Mouse (Mus musculus) embryo, embryonic 11.5 days (tissue): ENCODE measurements around the gene Zfp654.

Experiments used
- DNase-seq: peaks from one replicate; pipeline ENCODE4 v3.0.0-alpha.2; 2012; ENCODE audit warnings: low read depth, low spot score

Gene Zfp654

DNA sequence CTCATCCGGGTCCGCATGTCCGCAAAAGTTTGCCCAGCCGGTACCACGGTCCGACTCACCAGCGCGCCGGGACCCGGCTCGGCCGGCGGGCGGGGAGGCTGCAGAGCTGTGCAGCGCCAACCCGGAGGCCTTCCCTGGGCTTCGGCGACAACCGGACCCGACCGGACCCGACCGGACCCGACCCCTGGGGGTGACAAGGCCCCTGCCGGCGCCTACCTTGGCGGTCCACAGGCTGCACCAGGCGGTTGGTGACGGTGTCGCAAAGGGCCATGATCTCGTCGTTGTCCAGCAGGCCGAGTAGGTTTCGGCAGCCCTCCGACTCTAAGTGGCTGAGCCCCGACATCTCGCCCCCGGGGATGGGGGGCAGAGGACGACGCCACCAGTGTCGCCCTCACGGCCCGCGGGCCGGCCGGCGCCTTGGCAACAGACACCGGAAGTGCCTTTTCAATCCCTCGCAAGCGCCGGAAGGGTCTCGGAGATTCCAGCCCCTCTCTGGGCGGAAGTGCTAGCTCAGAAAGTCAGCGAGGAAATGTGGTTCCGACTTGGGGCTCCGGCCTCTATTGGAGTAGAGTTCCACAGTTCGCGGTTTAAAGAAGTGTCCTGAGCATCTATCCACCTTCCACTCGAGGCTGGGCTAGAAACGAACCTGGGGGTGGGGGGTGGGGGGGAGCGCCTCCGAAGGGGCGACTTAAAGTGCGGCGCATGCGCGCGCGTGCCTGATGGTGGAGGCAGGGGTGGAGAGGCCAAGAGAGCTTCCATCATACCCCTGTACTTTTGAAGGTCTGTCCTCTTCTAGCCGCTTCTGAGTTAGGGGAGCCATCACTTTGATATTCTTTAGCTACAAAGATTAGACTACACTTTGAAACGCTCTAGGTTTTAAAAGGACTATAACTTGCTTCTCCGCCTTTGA, 80.7 kb downstream of the Zfp654 start, which contains the start of gene 4930453N24Rik:
TSS of gene 4930453N24Rik (minus strand) at position 641 of the 910 bp plus-strand sequence.
- peak; percentile 86 for DNase-seq

DNA sequence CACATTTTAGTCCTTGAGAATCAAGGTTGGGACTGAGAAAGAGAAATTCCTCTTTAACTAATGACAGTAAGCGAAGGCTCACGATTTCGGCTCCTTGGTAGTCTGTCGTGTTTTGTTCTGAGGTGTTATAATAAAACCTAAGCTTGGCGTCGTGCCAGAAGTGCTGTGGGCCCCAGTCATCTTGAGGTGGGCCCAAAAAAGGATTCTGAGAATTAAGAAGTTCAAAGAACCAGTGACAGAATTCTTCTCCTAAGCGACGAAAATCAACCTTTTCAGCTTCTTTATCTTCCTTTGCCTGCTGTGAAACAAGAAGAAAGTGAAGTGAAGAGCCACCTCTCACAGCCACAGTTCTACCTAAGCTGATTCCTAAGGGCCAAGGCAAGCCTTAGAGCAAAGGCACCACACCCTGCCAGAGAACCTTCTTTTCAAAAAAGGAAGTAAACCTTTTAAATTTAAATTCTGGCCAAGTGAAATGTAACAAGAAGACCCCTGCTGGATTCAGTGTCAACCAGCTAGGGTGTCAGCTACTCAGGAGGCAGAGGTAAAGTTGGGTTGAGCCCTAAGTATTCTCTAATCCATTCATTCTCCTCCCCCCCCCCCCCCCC, 84.7 kb downstream of the Zfp654 start:
- DNase-seq = no peak

DNA sequence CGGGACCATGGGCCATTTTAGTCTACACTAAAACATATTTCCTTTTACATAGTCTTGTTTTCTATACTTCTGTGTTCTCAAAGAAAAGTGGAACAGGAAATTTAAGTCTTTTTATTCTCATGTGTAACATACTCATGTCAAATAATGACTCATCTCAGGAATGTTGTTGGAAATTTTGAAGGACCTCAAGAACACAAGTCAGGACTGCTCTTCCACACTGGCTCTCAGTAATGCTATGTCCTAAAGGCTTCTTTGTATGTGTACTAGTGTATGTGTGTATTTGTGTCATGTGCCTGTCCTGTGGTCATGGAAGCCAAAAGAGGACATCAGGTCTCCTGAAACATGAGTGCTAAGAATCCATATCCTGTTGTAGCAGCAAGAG, 92.2 kb downstream of the Zfp654 start:
- DNase-seq = no peak

DNA sequence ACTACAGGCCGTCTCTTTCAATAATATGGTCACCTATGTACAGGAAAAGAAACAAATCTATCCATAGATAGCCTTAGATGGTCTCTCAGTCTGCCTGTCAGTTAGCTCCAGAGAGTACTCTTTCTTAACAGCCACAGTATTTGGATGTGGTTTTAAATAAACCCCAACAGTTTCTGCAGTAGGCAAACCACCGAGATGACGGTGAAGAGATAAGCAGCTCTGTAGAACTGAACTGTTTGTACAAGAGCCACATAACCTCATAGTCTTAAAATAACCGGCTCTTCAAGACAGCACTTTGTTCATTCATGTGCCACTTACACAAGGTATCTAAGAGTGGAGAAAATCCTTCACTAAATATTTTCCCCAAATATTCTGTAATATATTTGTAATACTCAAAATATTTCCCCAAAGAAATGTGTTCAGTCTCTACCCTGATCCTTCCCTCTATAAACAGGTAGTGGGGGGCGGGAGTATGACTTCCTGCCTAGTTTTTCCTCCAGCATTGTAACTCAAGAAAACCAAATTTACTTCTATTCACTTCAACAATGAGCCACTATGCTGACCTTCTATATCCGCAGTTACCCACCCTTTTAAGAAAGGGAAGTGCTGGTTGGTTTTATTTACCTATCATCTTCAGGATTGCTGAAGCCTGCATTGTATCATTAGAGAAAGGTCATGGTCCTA, 92.7 kb downstream of the Zfp654 start:
- no peak for DNase-seq

DNA sequence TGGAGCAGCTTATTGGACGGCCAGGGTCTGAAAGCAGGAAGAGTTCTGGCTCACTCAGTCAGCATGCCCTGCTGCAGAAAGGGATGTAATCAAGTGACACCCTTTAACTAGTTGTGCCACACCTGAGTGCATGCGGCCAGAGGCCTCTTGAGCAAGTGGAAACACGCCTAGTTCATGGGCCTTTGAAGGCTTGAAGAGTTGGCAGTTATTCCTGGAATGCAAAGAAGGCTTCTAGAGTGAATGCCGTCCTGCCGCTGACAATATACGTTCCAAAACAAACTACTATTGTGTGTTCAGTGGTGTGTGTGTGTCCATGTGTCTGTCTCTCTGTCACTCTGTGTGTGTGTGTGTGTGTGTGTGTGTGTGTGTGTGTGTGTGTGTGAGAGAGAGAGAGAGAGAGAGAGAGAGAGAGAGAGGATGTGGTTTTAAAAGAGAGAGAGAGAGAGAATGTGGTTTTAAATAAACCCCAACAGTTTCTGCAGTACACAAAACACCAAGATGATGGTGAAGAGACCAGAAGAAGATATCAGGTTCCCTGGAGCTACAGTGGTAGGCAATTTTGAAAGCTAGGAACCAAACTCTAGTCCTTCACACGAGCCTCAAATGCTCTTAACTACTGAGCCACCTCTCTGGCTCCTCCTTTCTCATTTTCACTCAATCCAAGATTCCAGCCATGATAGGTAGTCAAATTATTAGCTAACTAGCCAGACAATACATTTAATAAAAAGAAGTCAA, 93.6 kb downstream of the Zfp654 start:
- no peak for DNase-seq

DNA sequence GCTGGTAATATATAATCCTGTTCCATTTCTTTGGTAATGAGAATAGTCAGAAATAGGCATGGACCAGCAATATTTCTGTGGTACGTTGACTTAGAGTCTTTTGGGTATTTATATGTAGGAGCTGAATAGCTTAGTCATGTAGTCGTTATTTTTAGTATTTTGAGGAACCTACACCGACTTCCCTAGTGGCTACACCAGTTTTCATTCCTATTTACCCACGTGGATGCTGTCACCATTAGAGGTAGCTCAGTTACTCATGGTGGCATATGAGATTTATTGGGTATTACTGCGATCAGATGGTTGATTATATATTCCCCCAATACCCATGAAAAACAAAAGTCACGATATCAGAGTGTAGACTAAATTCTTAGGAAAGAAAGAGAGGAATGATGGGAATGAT, 95.1 kb downstream of the Zfp654 start:
- DNase-seq = no peak

DNA sequence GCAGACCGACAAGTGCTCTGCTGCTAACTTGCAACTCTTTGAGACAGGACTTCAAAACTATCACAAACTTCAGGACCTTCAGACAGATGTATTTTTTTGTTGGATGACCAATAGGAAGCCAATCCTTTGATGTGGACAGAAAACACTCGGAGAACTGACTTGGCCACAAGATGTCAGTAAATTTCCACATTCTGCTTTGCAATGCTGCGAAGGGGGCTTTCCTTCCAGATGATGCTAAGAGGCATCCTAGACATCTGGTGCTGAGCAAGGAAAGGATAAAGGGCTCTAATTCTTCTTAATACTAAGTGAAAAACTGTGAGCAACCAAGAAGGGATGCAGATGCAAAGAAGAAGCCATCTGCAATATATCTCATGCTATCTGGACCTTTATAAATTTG, 96.7 kb downstream of the Zfp654 start:
- peak; percentile 51 for DNase-seq

DNA sequence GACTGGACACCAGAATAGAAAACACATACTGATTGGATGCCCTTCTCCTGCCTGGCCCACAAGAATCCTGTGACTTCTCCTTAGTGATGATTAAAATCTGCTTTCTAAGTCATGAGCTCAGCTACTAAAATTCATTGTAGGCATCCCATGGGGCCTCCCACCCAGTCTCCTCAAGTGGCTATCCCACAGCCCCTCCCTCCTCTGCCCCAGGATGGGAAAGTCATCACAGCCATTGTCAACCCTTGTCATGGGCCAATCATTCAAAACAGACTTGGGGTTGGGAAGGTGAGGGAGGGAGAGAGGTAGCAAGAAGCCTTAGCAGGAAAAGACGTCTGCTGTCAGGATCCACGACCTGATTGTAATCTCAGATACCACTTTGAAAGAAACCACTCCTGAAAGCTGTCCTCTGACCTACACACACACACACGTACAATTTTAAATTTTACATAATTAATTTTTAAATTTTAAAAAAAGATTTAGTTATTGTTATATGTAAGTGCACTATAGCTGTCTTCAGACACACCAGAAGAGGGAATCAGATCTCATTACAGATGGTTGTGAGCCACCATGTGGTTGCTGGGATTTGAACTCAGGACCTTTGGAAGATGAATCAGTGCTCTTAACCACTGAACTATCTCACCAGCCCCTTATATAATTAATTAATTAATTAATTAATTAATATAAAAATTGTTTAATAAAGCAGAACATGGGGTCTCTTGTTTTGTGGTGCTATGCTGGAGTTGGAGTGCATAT, 97.3 kb downstream of the Zfp654 start:
- DNase-seq = no peak

DNA sequence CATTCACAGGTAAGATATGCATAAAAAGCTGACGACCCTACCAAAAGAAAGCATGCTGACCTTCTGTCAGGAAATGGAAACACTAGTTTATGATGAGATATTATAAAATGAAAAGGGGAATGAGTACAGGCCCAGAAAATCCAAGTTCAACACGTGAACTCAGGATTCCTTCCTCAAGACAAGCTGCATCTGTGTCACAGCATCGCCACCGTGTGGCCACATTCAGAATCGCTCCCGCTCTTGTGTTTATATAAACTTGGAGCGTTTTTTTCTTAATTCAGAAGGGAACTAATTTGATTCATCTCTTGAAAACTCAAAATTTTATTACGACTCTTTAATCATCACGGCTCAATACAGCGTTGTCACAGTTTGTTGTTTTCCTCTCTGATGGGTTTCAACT, 103.2 kb downstream of the Zfp654 start:
- peak; percentile 69 for DNase-seq

DNA sequence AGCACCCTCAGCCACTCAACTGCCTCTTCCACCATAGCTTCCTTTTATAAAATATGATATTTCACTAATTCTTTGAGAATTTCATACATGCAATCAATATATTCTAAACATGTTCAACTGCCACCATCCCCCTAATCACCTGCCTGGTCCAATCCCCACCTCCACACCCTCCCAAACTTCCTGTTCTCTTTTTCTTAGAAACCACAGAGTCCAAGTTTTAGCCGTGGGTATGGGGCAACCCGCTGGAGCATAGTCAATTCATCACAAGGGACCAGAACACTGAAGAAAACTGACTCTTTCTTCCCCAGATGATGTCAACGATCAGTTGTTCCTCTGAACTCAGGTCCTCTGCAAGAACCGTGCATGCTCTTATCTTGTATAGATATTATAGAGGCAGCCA, 106.4 kb downstream of the Zfp654 start:
- DNase-seq = no peak

DNA sequence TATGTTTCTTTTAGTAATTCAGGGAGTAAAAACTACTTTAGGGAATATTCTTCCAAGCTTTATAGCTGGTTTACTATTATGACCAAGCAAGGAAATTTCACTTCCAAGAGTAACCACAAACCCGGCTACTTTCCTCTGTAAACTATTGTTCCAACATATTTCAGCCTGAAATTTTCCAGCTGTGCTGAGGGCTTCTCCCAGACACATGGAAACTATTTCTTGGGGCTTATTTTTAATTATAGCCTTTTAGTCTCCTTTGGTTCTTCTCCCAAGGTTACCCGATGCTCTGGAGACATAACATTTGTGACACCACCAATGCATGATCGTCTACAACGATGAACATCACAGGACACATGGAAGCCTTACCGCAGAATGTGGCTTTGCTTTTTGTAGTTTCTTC, 114.2 kb downstream of the Zfp654 start:
- DNase-seq = no peak
